Mouse (Mus musculus) urinary bladder, adult 2 months (tissue): ENCODE measurements around the gene Grip1. TPM values are rescaled to one million over a fixed set of nuclear protein-coding genes. Genes with fewer than 3 reads are reported as not detected.

Source experiments
- DNase-seq: peaks from one replicate; pipeline ENCODE4 v3.0.0; 2022; ENCODE audit warnings: low spot score
- polyA plus RNA-seq: library from polyadenylated mRNA; depleted of rRNA; stranded (reverse); fragments of >200 nt; gene quantifications from 2 replicates; pipeline ENCODE4 v1.2.3, GENCODE M21; 2012

The Grip1 gene
- polyA plus RNA-seq, 1 experiment = 0.30 TPM

GRCm38 (mm10) chr10:119830388-119830956 is 376.8 kb downstream of the Grip1 start:
- no peak for DNase-seq

GRCm38 (mm10) chr10:119831086-119831485 is 377.5 kb downstream of the Grip1 start:
- DNase-seq = no peak

- no peak for DNase-seq
These were observed 379.7 kb downstream of the Grip1 start for GRCm38 (mm10) chr10:119833334-119833733.

- no peak for DNase-seq
These were observed 380.5 kb downstream of the Grip1 start for GRCm38 (mm10) chr10:119834122-119834521.

GRCm38 (mm10) chr10:119839645-119840044 is 386.0 kb downstream of the Grip1 start:
- DNase-seq = no peak

GRCm38 (mm10) chr10:119842004-119842403 is 388.4 kb downstream of the Grip1 start:
- DNase-seq = no peak

- no peak for DNase-seq
These were observed 392.2 kb downstream of the Grip1 start for GRCm38 (mm10) chr10:119845705-119846410.

GRCm38 (mm10) chr10:119851594-119851993 is 398.0 kb downstream of the Grip1 start:
- DNase-seq = no peak

GRCm38 (mm10) chr10:119852582-119853135 is 399.0 kb downstream of the Grip1 start:
- DNase-seq = no peak

- DNase-seq = no peak
These were observed 414.1 kb downstream of the Grip1 start for GRCm38 (mm10) chr10:119867726-119868125.

GRCm38 (mm10) chr10:119868995-119869579 is 415.5 kb downstream of the Grip1 start:
- no peak for DNase-seq

- DNase-seq = no peak
These were observed 423.1 kb downstream of the Grip1 start for GRCm38 (mm10) chr10:119876721-119877120.

- no peak for DNase-seq
These were observed 424.7 kb downstream of the Grip1 start for GRCm38 (mm10) chr10:119878331-119878730.

- DNase-seq = no peak
These were observed 431.0 kb downstream of the Grip1 start for GRCm38 (mm10) chr10:119884591-119884990.

- DNase-seq = no peak
These were observed 431.9 kb downstream of the Grip1 start for GRCm38 (mm10) chr10:119885563-119885962.

- no peak for DNase-seq
These were observed 433.1 kb downstream of the Grip1 start for GRCm38 (mm10) chr10:119886681-119887080.

- DNase-seq = no peak
These were observed 449.1 kb downstream of the Grip1 start for GRCm38 (mm10) chr10:119902754-119903153.

- DNase-seq = no peak
These were observed 453.2 kb downstream of the Grip1 start for GRCm38 (mm10) chr10:119906869-119907268.

- no peak for DNase-seq
These were observed 464.4 kb downstream of the Grip1 start for GRCm38 (mm10) chr10:119917995-119918394.

GRCm38 (mm10) chr10:119927963-119928362 is 474.3 kb downstream of the Grip1 start:
- no peak for DNase-seq

- DNase-seq = no peak
These were observed 475.3 kb downstream of the Grip1 start for GRCm38 (mm10) chr10:119928921-119929320.

GRCm38 (mm10) chr10:119932794-119933193 is 479.2 kb downstream of the Grip1 start:
- DNase-seq = no peak

GRCm38 (mm10) chr10:119933362-119933761 is 479.7 kb downstream of the Grip1 start:
- no peak for DNase-seq
